Mouse (Mus musculus): ENCODE results near the gene Agbl1.

DNA sequence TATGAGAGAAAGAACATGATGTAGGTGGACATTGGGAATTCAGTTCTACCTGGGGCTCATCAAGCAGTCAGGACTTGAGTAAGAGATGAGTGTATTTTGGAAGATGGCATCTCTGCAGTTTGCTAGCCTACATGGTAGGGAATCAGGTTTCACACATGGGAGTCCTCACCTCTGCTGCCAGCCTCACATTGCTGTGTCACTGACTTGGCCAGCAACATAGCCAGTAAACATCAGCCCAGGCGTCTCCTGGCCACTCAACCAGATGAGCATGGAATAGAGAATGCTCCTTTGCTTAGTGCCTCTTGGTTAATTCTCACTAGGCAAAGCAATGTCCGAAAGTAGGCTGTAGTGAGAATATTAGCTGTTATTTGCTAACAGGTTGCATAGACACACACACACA lies 255.9 kb downstream of the Agbl1 start:
- TF ChIP-seq CTCF (conservative IDR thresholded peaks at IDR 0.05 in 1 of 2, IDR thresholded peaks at IDR 0.05 in 1 of 2; ENCODE audit: low read depth in 2 of 2, low read length in 2 of 2) (no peak), POLR2A (IDR thresholded peaks at IDR 0.05; ENCODE audit: low read depth, low read length) (no peak), ETS1 (conservative IDR thresholded peaks at IDR 0.05; ENCODE audit: low read depth, low read length) (no peak), EP300 (IDR thresholded peaks at IDR 0.05; ENCODE audit: low read length) (no peak), TCF12 (IDR thresholded peaks at IDR 0.05; ENCODE audit: low read depth, low read length) (no peak), ZNF384 (IDR thresholded peaks at IDR 0.05; ENCODE audit: low read depth, low read length) (no peak), E2F4 (IDR thresholded peaks at IDR 0.05; ENCODE audit: insufficient replicate concordance, low read depth, low read length) (no peak), POLR2AphosphoS2 (IDR thresholded peaks at IDR 0.05; ENCODE audit: low read depth, low read length) (no peak), SMC3 (IDR thresholded peaks at IDR 0.05; ENCODE audit: low read depth, low read length) (no peak), NELFE (IDR thresholded peaks at IDR 0.05; ENCODE audit: low read depth, low read length) (no peak), USF2 (conservative IDR thresholded peaks at IDR 0.05; ENCODE audit: low read depth, low read length) (no peak), MAFK (IDR thresholded peaks at IDR 0.05; ENCODE audit: insufficient replicate concordance, low read length) (no peak)

Data from CH12.LX (cell line).